Mouse (Mus musculus): ENCODE data around the gene Dsn1. TPM values are rescaled to one million over a fixed set of nuclear protein-coding genes. Genes with fewer than 3 reads are reported as not detected.

Dsn1 gene
- polyA plus RNA-seq, 1 experiment from 2014 or later: 42.3 TPM

GRCm38 (mm10) chr2:156987316-156987715 is 19.6 kb downstream of the Dsn1 start:
- Histone ChIP-seq H3K4me3 (no peak overlapping the region), H3K4me2 (replicated peaks) (no peak overlapping the region), H3K9me3 (no peaks in the 10 kb centered on the region), H3K9ac (no peak overlapping the region), H3K4me1 (peaks cover 11% of the 10 kb centered on the region), H3K27me3 (no peaks in the 10 kb centered on the region), H3K36me3 (no peaks in the 10 kb centered on the region), H3K27ac (no peak overlapping the region)
- no peak for ATAC-seq (ENCODE audit: low FRiP score, low read depth)
- 68% methylated on average over 3 of the region's 3 CpGs for WGBS

GRCm38 (mm10) chr2:156982864-156983263 is 24.1 kb downstream of the Dsn1 start:
- WGBS: 77% methylated on average over 2 of the region's 2 CpGs
- Histone ChIP-seq H3K4me1 (no peaks in the 10 kb centered on the region; the same call in 1 of the 2 replicates), H3K4me3 (no peak overlapping the region), H3K27me3 (no peaks in the 10 kb centered on the region), H3K9ac (no peak overlapping the region), H3K27ac (no peak overlapping the region), H3K9me3 (no peaks in the 10 kb centered on the region), H3K4me2 (replicated peaks) (no peak overlapping the region), H3K36me3 (no peaks in the 10 kb centered on the region)
- ATAC-seq (ENCODE audit: low FRiP score, low read depth): no peak

- Histone ChIP-seq H3K27me3 (no peaks in the 10 kb centered on the region), H3K9me3 (no peaks in the 10 kb centered on the region), H3K4me3 (no peak overlapping the region), H3K27ac (no peak overlapping the region), H3K9ac (no peak overlapping the region), H3K4me1 (no peaks in the 10 kb centered on the region; the same call in 1 of the 2 replicates), H3K4me2 (replicated peaks) (no peak overlapping the region), H3K36me3 (no peaks in the 10 kb centered on the region)
- no peak for ATAC-seq (ENCODE audit: low FRiP score, low read depth)
- 82% methylated on average over 4 of the region's 4 CpGs for WGBS
Observed at GRCm38 (mm10) chr2:156981291-156981690, 25.7 kb downstream of the Dsn1 start.

- H3K27me3 ChIP-seq: no peaks in the 10 kb centered on the region
- H3K9ac ChIP-seq: no peak overlapping the region
- no peaks in the 10 kb centered on the region for H3K36me3 ChIP-seq
- no peaks in the 10 kb centered on the region for H3K9me3 ChIP-seq
- no peak for ATAC-seq (ENCODE audit: low FRiP score, low read depth)
- H3K4me1 ChIP-seq: no peaks in the 10 kb centered on the region; the same call in 1 of the 2 replicates
- WGBS: 85% methylated on average over 2 of the region's 2 CpGs
- H3K4me3 ChIP-seq: no peak overlapping the region
- H3K4me2 ChIP-seq (replicated peaks): no peak overlapping the region
- 0 out of 2 replicates have a peak overlapping the region, but pooled peaks have one; percentile 28 for H3K27ac ChIP-seq
Observed at GRCm38 (mm10) chr2:156980059-156980458, 26.9 kb downstream of the Dsn1 start.

GRCm38 (mm10) chr2:156976711-156977110 is 30.2 kb downstream of the Dsn1 start:
- Histone ChIP-seq H3K4me3 (no peak overlapping the region), H3K9ac (no peak overlapping the region), H3K27ac (no peak overlapping the region), H3K27me3 (no peaks in the 10 kb centered on the region), H3K4me1 (no peaks in the 10 kb centered on the region; the same call in 1 of the 2 replicates), H3K9me3 (no peaks in the 10 kb centered on the region), H3K36me3 (no peaks in the 10 kb centered on the region), H3K4me2 (replicated peaks) (no peak overlapping the region)
- ATAC-seq (ENCODE audit: low FRiP score, low read depth): no peak

GRCm38 (mm10) chr2:156974967-156975366 is 32.0 kb downstream of the Dsn1 start:
- no peaks in the 10 kb centered on the region for H3K36me3 ChIP-seq
- no peak for ATAC-seq (ENCODE audit: low FRiP score, low read depth)
- no peak overlapping the region for H3K27ac ChIP-seq
- no peaks in the 10 kb centered on the region for H3K9me3 ChIP-seq
- H3K27me3 ChIP-seq: no peaks in the 10 kb centered on the region
- no peak overlapping the region for H3K9ac ChIP-seq
- H3K4me1 ChIP-seq: no peaks in the 10 kb centered on the region; the same call in 1 of the 2 replicates
- H3K4me2 ChIP-seq (replicated peaks): no peak overlapping the region
- WGBS: 62% methylated on average over 2 of the region's 2 CpGs
- no peak overlapping the region for H3K4me3 ChIP-seq

- Histone ChIP-seq H3K4me3 (no peak overlapping the region), H3K4me2 (replicated peaks) (no peak overlapping the region), H3K36me3 (no peaks in the 10 kb centered on the region), H3K9me3 (no peaks in the 10 kb centered on the region), H3K27me3 (no peaks in the 10 kb centered on the region), H3K4me1 (no peaks in the 10 kb centered on the region), H3K9ac (no peak overlapping the region), H3K27ac (no peak overlapping the region)
- 81% methylated on average over 5 of the region's 5 CpGs for WGBS
- ATAC-seq (ENCODE audit: low FRiP score, low read depth): no peak
Observed at GRCm38 (mm10) chr2:156973316-156974100, 33.4 kb downstream of the Dsn1 start.

- Histone ChIP-seq H3K27me3 (no peaks in the 10 kb centered on the region), H3K4me3 (no peak overlapping the region), H3K9me3 (no peaks in the 10 kb centered on the region), H3K9ac (no peak overlapping the region), H3K4me2 (replicated peaks) (no peak overlapping the region), H3K36me3 (no peaks in the 10 kb centered on the region), H3K27ac (no peak overlapping the region), H3K4me1 (no peaks in the 10 kb centered on the region)
- WGBS: 79% methylated on average over 7 of the region's 7 CpGs
- ATAC-seq (ENCODE audit: low FRiP score, low read depth): no peak
Observed at GRCm38 (mm10) chr2:156970253-156970652, 36.7 kb downstream of the Dsn1 start.

GRCm38 (mm10) chr2:156968501-156968900 is 38.5 kb downstream of the Dsn1 start:
- no peak overlapping the region for H3K4me2 ChIP-seq (replicated peaks)
- WGBS: 81% methylated on average over 4 of the region's 4 CpGs
- no peak overlapping the region for H3K27ac ChIP-seq
- no peaks in the 10 kb centered on the region for H3K9me3 ChIP-seq
- H3K36me3 ChIP-seq: no peaks in the 10 kb centered on the region
- no peak for ATAC-seq (ENCODE audit: low FRiP score, low read depth)
- no peak overlapping the region for H3K4me3 ChIP-seq
- H3K27me3 ChIP-seq: no peaks in the 10 kb centered on the region
- no peaks in the 10 kb centered on the region for H3K4me1 ChIP-seq
- no peak overlapping the region for H3K9ac ChIP-seq

- no peak for ATAC-seq (ENCODE audit: low FRiP score, low read depth)
- Histone ChIP-seq H3K9ac (no peak overlapping the region), H3K4me2 (replicated peaks) (no peak overlapping the region), H3K36me3 (no peaks in the 10 kb centered on the region), H3K9me3 (no peaks in the 10 kb centered on the region), H3K27ac (no peak overlapping the region), H3K4me3 (no peak overlapping the region), H3K4me1 (no peaks in the 10 kb centered on the region), H3K27me3 (no peaks in the 10 kb centered on the region)
- WGBS: 88% methylated on average over 6 of the region's 6 CpGs
Observed at GRCm38 (mm10) chr2:156967388-156967787, 39.6 kb downstream of the Dsn1 start.

GRCm38 (mm10) chr2:156963891-156964290 is 43.1 kb downstream of the Dsn1 start:
- Histone ChIP-seq H3K27me3 (no peaks in the 10 kb centered on the region), H3K9me3 (no peaks in the 10 kb centered on the region), H3K9ac (no peak overlapping the region), H3K4me2 (replicated peaks) (no peak overlapping the region), H3K36me3 (no peaks in the 10 kb centered on the region), H3K4me1 (no peaks in the 10 kb centered on the region), H3K27ac (no peak overlapping the region), H3K4me3 (no peak overlapping the region)
- no peak for ATAC-seq (ENCODE audit: low FRiP score, low read depth)
- 93% methylated on average over 7 of the region's 7 CpGs for WGBS

GRCm38 (mm10) chr2:156958496-156959252 is 48.3 kb downstream of the Dsn1 start:
- no peak for ATAC-seq (ENCODE audit: low FRiP score, low read depth)
- no peaks in the 10 kb centered on the region for H3K4me1 ChIP-seq
- H3K27me3 ChIP-seq: no peaks in the 10 kb centered on the region
- H3K4me3 ChIP-seq: no peak overlapping the region
- no peak overlapping the region for H3K4me2 ChIP-seq (replicated peaks)
- H3K9ac ChIP-seq: no peak overlapping the region
- no peaks in the 10 kb centered on the region for H3K9me3 ChIP-seq
- H3K36me3 ChIP-seq: no peaks in the 10 kb centered on the region
- no peak overlapping the region for H3K27ac ChIP-seq
- WGBS: 80% methylated on average over 9 of the region's 9 CpGs

All from limb, embryonic 13.5 days (tissue).